Mouse (Mus musculus) embryo, embryonic 10 days (tissue): Measurements from ENCODE around the gene Ppp4r1.
A peak's percentile ranks its signal among the peaks of the same experiment; 100 is the strongest.

Source experiments
- DNase-seq: peaks from one replicate; pipeline ENCODE4 v3.0.0-alpha.2; 2015; ENCODE audit warnings: low spot score

Ppp4r1 gene

GRCm38 (mm10) chr17:65854006-65854405 lies 71.6 kb downstream of the Ppp4r1 start:
- DNase-seq, result no peak

- no peak for DNase-seq
These were observed 75.2 kb downstream of the Ppp4r1 start for GRCm38 (mm10) chr17:65857617-65858016.

- DNase-seq, result peak; percentile 72
These were observed 80.2 kb downstream of the Ppp4r1 start for GRCm38 (mm10) chr17:65862579-65862978.

GRCm38 (mm10) chr17:65863830-65864229 lies 81.5 kb downstream of the Ppp4r1 start:
- DNase-seq, result no peak

- DNase-seq, result peak; percentile 82
These were observed 82.4 kb downstream of the Ppp4r1 start for GRCm38 (mm10) chr17:65864742-65865141.

GRCm38 (mm10) chr17:65865265-65865664 lies 82.9 kb downstream of the Ppp4r1 start:
- no peak for DNase-seq

- DNase-seq, result no peak
These were observed 83.8 kb downstream of the Ppp4r1 start for GRCm38 (mm10) chr17:65866201-65866600.

GRCm38 (mm10) chr17:65867996-65868395 lies 85.6 kb downstream of the Ppp4r1 start:
- no peak for DNase-seq

GRCm38 (mm10) chr17:65869720-65870119 lies 87.3 kb downstream of the Ppp4r1 start:
- DNase-seq, result no peak

GRCm38 (mm10) chr17:65870146-65870545 lies 87.8 kb downstream of the Ppp4r1 start:
- peak; percentile 80 for DNase-seq

GRCm38 (mm10) chr17:65871641-65872041 lies 89.3 kb downstream of the Ppp4r1 start:
- DNase-seq, result no peak

GRCm38 (mm10) chr17:65872051-65872450 lies 89.7 kb downstream of the Ppp4r1 start:
- no peak for DNase-seq

- peak; percentile 66 for DNase-seq
These were observed 90.3 kb downstream of the Ppp4r1 start for GRCm38 (mm10) chr17:65872652-65873051.

GRCm38 (mm10) chr17:65873156-65873555 lies 90.8 kb downstream of the Ppp4r1 start:
- DNase-seq, result no peak

- no peak for DNase-seq
These were observed 91.5 kb downstream of the Ppp4r1 start for GRCm38 (mm10) chr17:65873834-65874233.

- no peak for DNase-seq
These were observed 94.7 kb downstream of the Ppp4r1 start for GRCm38 (mm10) chr17:65877026-65877425.

GRCm38 (mm10) chr17:65884061-65884669 lies 101.8 kb downstream of the Ppp4r1 start:
- DNase-seq, result peak; percentile 25

GRCm38 (mm10) chr17:65884691-65885397 lies 102.5 kb downstream of the Ppp4r1 start:
- DNase-seq, result peak; percentile 100

- DNase-seq, result no peak
These were observed 103.0 kb downstream of the Ppp4r1 start for GRCm38 (mm10) chr17:65885398-65885696.

GRCm38 (mm10) chr17:65885697-65886529 lies 103.5 kb downstream of the Ppp4r1 start, which contains the start of gene Ralbp1:
Gene Ralbp1 (minus strand): TSS chr17:65885798.
- DNase-seq, result peak; percentile 45

- peak; percentile 27 for DNase-seq
These were observed 104.2 kb downstream of the Ppp4r1 start for GRCm38 (mm10) chr17:65886571-65886970.

- DNase-seq, result no peak
These were observed 107.1 kb downstream of the Ppp4r1 start for GRCm38 (mm10) chr17:65889476-65889875.
